Mouse (Mus musculus) induced T-regulatory cell, adult 2 months (primary cell): ENCODE results near the gene Ceacam1.
"Not testable (repeated sequence)": the region's sequence is repeated elsewhere in the genome, so short reads cannot be mapped to it uniquely, and the experiment has no call there.

ENCODE experiments used
- DNase-seq: peaks from one replicate; pipeline ENCODE4 v3.0.0-alpha.2; 2012; ENCODE audit warnings: low read depth

The Ceacam1 gene

GRCm38 (mm10) chr7:25477091-25477751, at the start of gene Ceacam1:
Gene Ceacam1 (minus strand): TSS chr7:25477603.
- peak; percentile 20 for DNase-seq

- DNase-seq = not testable (repeated sequence)
Observed at GRCm38 (mm10) chr7:25516070-25516777, 38.8 kb upstream of the Ceacam1 start.

GRCm38 (mm10) chr7:25515667-25516066, 38.3 kb upstream of the Ceacam1 start:
- DNase-seq = not testable (repeated sequence)

- DNase-seq = no peak
Observed at GRCm38 (mm10) chr7:25509925-25510324, 32.5 kb upstream of the Ceacam1 start.

- DNase-seq = no peak
Observed at GRCm38 (mm10) chr7:25494649-25495048, 17.2 kb upstream of the Ceacam1 start.

- not testable (repeated sequence) for DNase-seq
Observed at GRCm38 (mm10) chr7:25490698-25491097, 13.3 kb upstream of the Ceacam1 start.

- not testable (repeated sequence) for DNase-seq
Observed at GRCm38 (mm10) chr7:25489382-25489781, 12.0 kb upstream of the Ceacam1 start.

- DNase-seq = no peak
Observed at GRCm38 (mm10) chr7:25486186-25486585, 8.8 kb upstream of the Ceacam1 start.

- no peak for DNase-seq
Observed at GRCm38 (mm10) chr7:25485061-25485460, 7.7 kb upstream of the Ceacam1 start.

- DNase-seq = no peak
Observed at GRCm38 (mm10) chr7:25483133-25483735, 5.8 kb upstream of the Ceacam1 start.

GRCm38 (mm10) chr7:25480791-25481190, 3.4 kb upstream of the Ceacam1 start:
- peak; percentile 17 for DNase-seq

GRCm38 (mm10) chr7:25479440-25479839, 2.0 kb upstream of the Ceacam1 start:
- peak; percentile 52 for DNase-seq

- not testable (repeated sequence) for DNase-seq
Observed at GRCm38 (mm10) chr7:25477752-25478093, 320 bp upstream of the Ceacam1 start.

- DNase-seq = not testable (repeated sequence)
Observed at GRCm38 (mm10) chr7:25471821-25472220, 5.6 kb downstream of the Ceacam1 start.

- not testable (repeated sequence) for DNase-seq
Observed at GRCm38 (mm10) chr7:25465586-25465985, 11.8 kb downstream of the Ceacam1 start.

- DNase-seq = no peak
Observed at GRCm38 (mm10) chr7:25465010-25465409, 12.4 kb downstream of the Ceacam1 start.

- DNase-seq = not testable (repeated sequence)
Observed at GRCm38 (mm10) chr7:25462033-25462337, 15.4 kb downstream of the Ceacam1 start.

- DNase-seq = not testable (repeated sequence)
Observed at GRCm38 (mm10) chr7:25461336-25462032, 15.9 kb downstream of the Ceacam1 start.

GRCm38 (mm10) chr7:25452103-25452502, 25.3 kb downstream of the Ceacam1 start:
- DNase-seq = no peak

- no peak for DNase-seq
Observed at GRCm38 (mm10) chr7:25449913-25450890, 27.2 kb downstream of the Ceacam1 start.

- DNase-seq = no peak
Observed at GRCm38 (mm10) chr7:25440816-25441153, 36.6 kb downstream of the Ceacam1 start.
